In the genomic region with DNA sequence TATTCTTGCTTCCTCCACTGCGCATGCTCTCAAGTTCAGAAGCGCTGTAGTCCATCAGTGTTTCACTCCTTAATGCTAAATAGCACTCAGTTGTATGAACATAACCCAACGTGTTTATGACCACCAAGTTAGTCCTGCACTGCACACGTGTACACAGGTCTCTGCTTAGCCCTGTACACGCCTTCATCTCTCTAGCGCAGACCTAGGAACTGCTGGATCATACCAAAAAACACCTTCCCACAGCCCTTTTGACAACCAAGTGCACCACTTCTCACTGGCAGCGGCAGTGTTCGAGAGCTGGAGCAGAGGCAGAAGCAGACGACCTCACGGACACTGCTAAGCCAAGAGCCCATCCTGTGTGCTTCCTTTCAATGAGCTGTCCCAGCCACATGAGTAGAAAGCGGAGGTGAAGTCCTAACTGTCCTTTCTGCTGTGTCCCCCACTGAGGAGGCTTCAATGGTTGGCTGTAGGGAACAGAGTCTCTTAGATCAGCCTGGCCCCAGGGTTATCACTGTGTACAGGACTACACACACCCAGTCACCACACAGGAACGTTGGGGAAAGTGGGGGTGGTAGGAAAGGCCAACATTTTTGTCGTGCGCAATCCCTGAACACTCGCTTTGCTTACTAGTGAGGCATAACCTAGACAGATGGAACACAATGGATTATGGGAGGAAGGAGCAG, we compare ENCODE assay signal across 14 mouse cellular contexts. TPM values are rescaled to one million over a fixed set of nuclear protein-coding genes. Genes with fewer than 3 reads are reported as not detected.
A peak's percentile ranks its signal among the peaks of the same experiment; 100 is the strongest.
DNase-seq lines count a peak whose midpoint lies in the region; ATAC-seq and TF ChIP-seq lines count a peak whose summit lies in the region.
"Had no signal": no experiment of that assay in that cellular context is flagged by ENCODE, and none has a peak within 500 bp of the region (broad histone marks: within the 10 kb centered on the region; RNA-seq: fewer than 3 reads in every experiment).

No protein-coding gene starts in this region.

- TF ChIP-seq CTCF in layer of hippocampus, adult 2 months (conservative IDR thresholded peaks at IDR 0.05): no peak

- no peak; the same call in 1 of the 2 replicates for ATAC-seq in heart, embryonic 15.5 days (replicated peaks; ENCODE audit: insufficient number of reproducible peaks, insufficient read depth, low FRiP score, low read depth)
- ATAC-seq in liver, embryonic 16.5 days (ENCODE audit: low read depth): peak; percentile 85
- ATAC-seq in stomach, embryonic 16.5 days (ENCODE audit: insufficient read depth, low FRiP score): peak; percentile 73; the same call in 1 of the 2 replicates
- ATAC-seq in hindbrain, embryonic 14.5 days (ENCODE audit: low FRiP score): no peak
- ATAC-seq: forebrain, embryonic 15.5 days had no signal

- no peak overlapping the region for H3K4me3 ChIP-seq in layer of hippocampus, adult 2 months
- H3K4me3 ChIP-seq in heart, embryonic 15.5 days: no peak overlapping the region
- H3K4me3 ChIP-seq in liver, embryonic 16.5 days (ENCODE audit: low read depth, low read length): peak overlapping the region; percentile 48
- no peak overlapping the region for H3K4me3 ChIP-seq in stomach, embryonic 16.5 days (replicated peaks; ENCODE audit: low read length)
- no peak overlapping the region for H3K4me3 ChIP-seq in hindbrain, embryonic 14.5 days (replicated peaks; ENCODE audit: low read length)
- H3K4me3 ChIP-seq: forebrain, embryonic 15.5 days; midbrain, embryonic 10.5 days; neural tube, embryonic 12.5 days had no signal

- no peak overlapping the region for H3K9ac ChIP-seq in heart, embryonic 15.5 days
- peak overlapping the region; percentile 65 for H3K9ac ChIP-seq in liver, embryonic 16.5 days (ENCODE audit: low read depth, low read length)
- H3K9ac ChIP-seq in stomach, embryonic 16.5 days (ENCODE audit: low read length): no peak overlapping the region
- no peak overlapping the region for H3K9ac ChIP-seq in hindbrain, embryonic 14.5 days
- H3K9ac ChIP-seq: forebrain, embryonic 15.5 days; neural tube, embryonic 12.5 days had no signal

- H3K4me1 ChIP-seq in heart, embryonic 15.5 days (replicated peaks): peaks cover 78% of the 10 kb centered on the region
- H3K4me1 ChIP-seq in liver, embryonic 16.5 days (ENCODE audit: control insufficient read depth, low read depth, low read length): peaks cover 82% of the 10 kb centered on the region
- peaks cover 46% of the 10 kb centered on the region for H3K4me1 ChIP-seq in stomach, embryonic 16.5 days (ENCODE audit: control insufficient read depth, insufficient read depth, low read length)
- H3K4me1 ChIP-seq in hindbrain, embryonic 14.5 days (replicated peaks; ENCODE audit: control insufficient read depth, insufficient read depth, low read length): no peaks in the 10 kb centered on the region

- H3K27ac ChIP-seq in layer of hippocampus, adult 2 months: 0 out of 2 replicates have a peak overlapping the region, but pooled peaks have one; percentile 28
- H3K27ac ChIP-seq in heart, embryonic 15.5 days: peak overlapping the region; percentile 43; the same call in 1 of the 2 replicates
- H3K27ac ChIP-seq in liver, embryonic 16.5 days (ENCODE audit: low read length): peak overlapping the region; percentile 97
- H3K27ac ChIP-seq in stomach, embryonic 16.5 days (ENCODE audit: low read length): peak overlapping the region; percentile 9; the same call in 1 of the 2 replicates
- no peak overlapping the region for H3K27ac ChIP-seq in hindbrain, embryonic 14.5 days
- H3K27ac ChIP-seq: forebrain, embryonic 15.5 days; midbrain, embryonic 10.5 days; neural tube, embryonic 12.5 days had no signal

- WGBS in heart, embryonic 15.5 days: 66% methylated on average over 15 of the region's 15 CpGs
- whole genome bisulfite sequencing in liver, embryonic 16.5 days (ENCODE audit: insufficient replicate concordance): 30% methylated on average over 15 of the region's 15 CpGs
- WGBS in stomach, embryonic 16.5 days: 77% methylated on average over 15 of the region's 15 CpGs
- WGBS in hindbrain, embryonic 14.5 days: 94% methylated on average over 15 of the region's 15 CpGs

- no peaks in the 10 kb centered on the region for H3K36me3 ChIP-seq in heart, embryonic 15.5 days
- no peaks in the 10 kb centered on the region for H3K36me3 ChIP-seq in liver, embryonic 16.5 days (ENCODE audit: control insufficient read depth, insufficient read depth)
- H3K36me3 ChIP-seq in stomach, embryonic 16.5 days (ENCODE audit: control insufficient read depth, insufficient read depth, low read length): no peaks in the 10 kb centered on the region
- H3K36me3 ChIP-seq in hindbrain, embryonic 14.5 days (replicated peaks; ENCODE audit: control insufficient read depth, insufficient read depth): no peaks in the 10 kb centered on the region
- H3K36me3 ChIP-seq: forebrain, embryonic 15.5 days; midbrain, embryonic 10.5 days; neural tube, embryonic 12.5 days had no signal

- no peaks in the 10 kb centered on the region for H3K27me3 ChIP-seq in heart, embryonic 15.5 days
- H3K27me3 ChIP-seq in liver, embryonic 16.5 days (ENCODE audit: control insufficient read depth, insufficient read depth, low read depth, low read length): no peaks in the 10 kb centered on the region
- no peaks in the 10 kb centered on the region for H3K27me3 ChIP-seq in stomach, embryonic 16.5 days (ENCODE audit: control insufficient read depth, insufficient read depth, low read length)
- H3K27me3 ChIP-seq in hindbrain, embryonic 14.5 days (ENCODE audit: control insufficient read depth, insufficient read depth, low read length): no peaks in the 10 kb centered on the region
- H3K27me3 ChIP-seq: forebrain, embryonic 15.5 days; neural tube, embryonic 12.5 days had no signal

- no peak overlapping the region for H3K4me2 ChIP-seq in heart, embryonic 15.5 days
- H3K4me2 ChIP-seq in liver, embryonic 16.5 days (ENCODE audit: low read depth, low read length): peak overlapping the region; percentile 61
- no peak overlapping the region for H3K4me2 ChIP-seq in stomach, embryonic 16.5 days (ENCODE audit: low read depth, low read length)
- no peak overlapping the region for H3K4me2 ChIP-seq in hindbrain, embryonic 14.5 days (replicated peaks)
- H3K4me2 ChIP-seq: forebrain, embryonic 15.5 days; neural tube, embryonic 12.5 days had no signal

- DNase-seq in layer of hippocampus, adult 2 months (ENCODE audit: low spot score in 2 of 2): no peak
- no peak for DNase-seq in layer of hippocampus, adult 9-11 months
- DNase-seq in urinary bladder, postnatal 36 days (ENCODE audit: low spot score in 2 of 2): no peak
- DNase-seq in hindbrain, embryonic 14.5 days (ENCODE audit: low spot score): no peak
- DNase-seq: adrenal gland, postnatal 10 days; cerebellum, adult 9-10 months; gastrocnemius, postnatal 25 days; right cerebral cortex, adult 18-20 months had no signal

- no peaks in the 10 kb centered on the region for H3K9me3 ChIP-seq in heart, embryonic 15.5 days (replicated peaks)
- H3K9me3 ChIP-seq in liver, embryonic 16.5 days (replicated peaks; ENCODE audit: control insufficient read depth, low read length): no peaks in the 10 kb centered on the region
- H3K9me3 ChIP-seq in stomach, embryonic 16.5 days (replicated peaks; ENCODE audit: control insufficient read depth, low read length): no peaks in the 10 kb centered on the region
- H3K9me3 ChIP-seq in hindbrain, embryonic 14.5 days (ENCODE audit: control insufficient read depth, low read length): no peaks in the 10 kb centered on the region
- H3K9me3 ChIP-seq: forebrain, embryonic 15.5 days; midbrain, embryonic 10.5 days; neural tube, embryonic 12.5 days had no signal

RNA-seq across cellular contexts. Expression of a gene that starts 42.0 kb away (rescaled TPM):
- total RNA-seq in layer of hippocampus, adult 2 months (2021): 100 to 1,000 TPM in 1 of 2 experiments, 10 to 100 TPM in 1; 99.7 to 104 TPM
- 59.3 and 75.3 TPM in 2 replicates for polyA plus RNA-seq in heart, embryonic 15.5 days (2015; fragmentation: Nextera tagmentation; extraction: Ambion mirVana)
- 45.6 and 47.9 TPM in 2 replicates for polyA plus RNA-seq in liver, embryonic 16.5 days (2015; fragmentation: Nextera tagmentation; extraction: Ambion mirVana)
- 64.5 and 67.9 TPM in 2 replicates for polyA plus RNA-seq in stomach, embryonic 16.5 days (2015; fragmentation: Nextera tagmentation; extraction: Ambion mirVana)
- polyA plus RNA-seq in hindbrain, embryonic 14.5 days (2014; fragmentation: Nextera tagmentation; extraction: Ambion mirVana): 20.5 and 21.5 TPM in 2 replicates

Comparison
In these comparisons a context has a peak if more than half of its experiments do, and no peak if none do; other contexts are left out.
1. ATAC-seq: peak in liver, embryonic 16.5 days (single experiment) and stomach, embryonic 16.5 days (single experiment); none in heart, embryonic 15.5 days (single experiment) and hindbrain, embryonic 14.5 days (single experiment).